Mouse (Mus musculus): ENCODE data around the gene Stac2.

The Stac2 gene

DNA sequence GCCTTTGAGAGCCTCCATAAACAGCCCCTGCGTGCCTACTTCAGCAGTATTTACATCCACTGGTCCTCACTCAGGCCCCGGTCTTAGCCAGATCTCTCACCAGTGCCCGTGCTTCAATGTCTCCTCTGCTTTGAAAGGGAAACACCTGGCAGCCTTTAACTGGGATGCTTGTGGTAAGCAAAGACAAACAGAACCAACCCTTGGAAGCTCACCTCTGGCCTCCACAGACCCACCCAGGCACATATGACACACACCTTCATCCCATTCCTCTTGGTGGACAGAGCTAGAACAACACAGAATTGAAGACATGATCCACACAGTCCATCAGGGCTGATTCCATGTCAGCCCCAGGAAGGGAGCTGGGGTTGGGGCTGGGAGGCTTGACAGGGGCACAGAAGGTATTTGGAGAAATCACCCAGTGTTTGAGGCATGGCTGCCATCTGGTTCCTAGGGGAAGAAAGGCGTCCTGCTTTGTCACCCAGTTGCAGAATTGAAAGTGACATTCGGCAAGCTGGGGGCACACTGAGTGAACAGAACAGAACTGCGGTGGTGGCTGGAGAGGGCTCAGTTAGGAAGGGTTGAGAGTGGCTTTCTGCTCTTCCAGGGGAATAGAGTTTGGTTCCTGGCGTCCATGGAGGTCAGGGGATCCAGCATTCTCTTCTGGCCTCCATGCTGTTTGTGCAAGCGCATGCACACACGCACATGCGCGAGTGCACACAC lies 55.0 kb downstream of the Stac2 start:
- in situ Hi-C loops (cut with MboI), result no loop called here

DNA sequence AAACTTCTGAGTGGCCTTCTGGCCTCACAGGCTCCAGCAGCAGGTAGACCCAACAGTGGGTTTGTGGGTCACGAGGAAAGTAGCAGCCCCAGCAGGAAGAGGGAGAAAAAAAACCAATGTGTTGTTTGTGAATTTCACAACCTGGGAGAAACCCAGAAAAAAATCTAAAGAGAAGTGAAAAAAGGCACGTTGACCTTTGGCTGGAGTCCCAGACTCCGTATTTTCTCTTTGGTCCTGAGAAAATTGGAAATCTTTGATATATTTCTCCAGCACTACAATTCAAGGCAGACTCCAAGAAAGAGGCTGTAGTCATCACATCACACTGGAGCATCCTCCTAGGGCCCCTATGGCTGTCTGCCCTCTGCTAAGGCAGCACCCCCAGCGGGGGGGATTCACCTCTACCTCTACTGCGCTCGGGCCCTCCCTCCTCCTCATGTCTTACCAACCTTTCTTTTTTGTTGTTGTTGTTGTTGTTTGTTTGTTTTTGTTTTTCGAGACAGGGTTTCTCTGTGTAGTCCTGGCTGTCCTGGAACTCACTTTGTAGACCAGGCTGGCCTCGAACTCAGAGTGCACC lies 55.8 kb downstream of the Stac2 start:
- in situ Hi-C loops (cut with MboI), result no loop called here

DNA sequence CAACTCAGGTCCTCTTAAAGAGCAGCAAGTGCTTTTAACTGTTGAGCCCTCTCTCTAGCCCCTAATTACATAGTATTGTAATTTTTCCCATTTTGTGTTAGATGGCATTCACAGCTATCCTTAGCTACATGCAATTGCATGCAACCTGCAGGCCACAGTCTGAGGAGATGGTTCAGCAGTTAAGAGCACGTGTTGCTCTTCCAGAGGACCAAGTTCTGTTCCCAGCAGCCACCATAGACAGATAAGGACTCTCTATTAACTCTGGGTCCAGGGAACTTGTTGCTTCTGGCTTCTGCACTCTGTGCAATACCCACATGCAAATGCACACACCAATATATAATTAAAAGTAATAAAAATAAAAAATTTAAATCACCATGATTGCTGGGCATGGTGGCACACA lies 56.6 kb downstream of the Stac2 start:
- in situ Hi-C loops (cut with MboI), result no loop called here

DNA sequence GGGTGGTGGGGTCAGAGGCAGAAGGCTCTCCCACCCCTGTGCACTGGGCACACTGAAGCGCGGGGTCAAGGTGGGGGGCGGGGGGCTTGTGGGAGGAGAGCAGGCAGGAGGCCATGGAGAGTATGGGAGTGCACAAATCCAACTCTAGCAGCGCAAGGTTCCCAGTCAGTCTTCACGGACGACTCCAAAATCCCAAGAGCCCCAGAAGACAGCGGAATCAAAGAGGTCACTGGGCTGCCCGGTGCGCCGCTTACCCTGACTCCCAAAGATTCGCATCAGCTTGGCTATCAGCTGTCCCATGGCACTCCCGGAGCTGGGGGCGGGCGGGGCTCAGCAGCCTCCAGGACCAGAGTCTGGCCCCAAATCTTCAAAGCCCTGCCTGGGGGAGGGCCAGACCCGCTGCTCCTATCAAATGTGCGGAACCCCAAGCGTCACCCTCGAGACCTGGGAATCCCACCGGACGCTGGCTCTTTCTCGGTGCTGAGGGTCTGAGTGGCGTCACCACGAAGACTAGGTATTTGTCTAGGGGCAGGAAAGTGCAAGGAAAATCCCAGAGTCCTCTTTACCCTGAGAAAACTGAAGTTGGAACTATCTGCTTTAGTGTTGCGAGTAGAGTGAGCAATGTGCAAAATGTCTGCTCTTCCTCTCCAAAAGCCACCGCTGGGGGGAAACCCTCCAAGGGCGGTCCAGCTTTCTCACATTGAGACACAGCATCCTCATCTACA lies 57.5 kb downstream of the Stac2 start, which contains the start of gene Arl5c:
Arl5c (minus strand) TSS at position 618 of the 725 bp plus-strand sequence.
- in situ Hi-C loops (cut with MboI), result no loop called here

DNA sequence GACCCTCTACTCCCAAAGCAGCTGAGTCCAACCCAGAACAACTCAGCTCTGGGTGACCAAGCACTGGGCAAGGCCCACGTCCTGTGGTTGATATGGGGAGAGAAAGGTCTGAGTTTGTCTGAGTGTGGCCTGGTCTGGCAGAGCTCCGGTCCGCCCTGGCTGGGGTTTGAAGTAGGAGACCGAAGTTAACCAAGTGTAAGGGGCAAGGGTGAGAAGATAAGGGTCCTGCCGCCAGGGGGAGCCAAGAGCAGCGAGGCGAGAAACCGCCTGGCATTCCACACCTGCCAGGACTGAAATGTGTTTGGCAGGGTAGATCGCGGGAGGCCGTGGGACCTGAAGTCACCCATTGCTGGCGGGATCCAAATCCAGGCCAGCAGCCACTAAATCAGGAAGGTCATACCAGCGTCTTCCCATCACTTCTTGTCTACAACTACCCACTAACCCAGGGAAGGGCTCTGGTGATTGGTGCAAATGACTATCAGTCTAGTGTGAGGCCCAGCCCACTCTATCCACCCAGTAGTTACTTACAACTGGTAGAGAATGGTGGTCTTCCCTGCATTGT lies 58.6 kb downstream of the Stac2 start:
- in situ Hi-C loops (cut with MboI), result no loop called here

DNA sequence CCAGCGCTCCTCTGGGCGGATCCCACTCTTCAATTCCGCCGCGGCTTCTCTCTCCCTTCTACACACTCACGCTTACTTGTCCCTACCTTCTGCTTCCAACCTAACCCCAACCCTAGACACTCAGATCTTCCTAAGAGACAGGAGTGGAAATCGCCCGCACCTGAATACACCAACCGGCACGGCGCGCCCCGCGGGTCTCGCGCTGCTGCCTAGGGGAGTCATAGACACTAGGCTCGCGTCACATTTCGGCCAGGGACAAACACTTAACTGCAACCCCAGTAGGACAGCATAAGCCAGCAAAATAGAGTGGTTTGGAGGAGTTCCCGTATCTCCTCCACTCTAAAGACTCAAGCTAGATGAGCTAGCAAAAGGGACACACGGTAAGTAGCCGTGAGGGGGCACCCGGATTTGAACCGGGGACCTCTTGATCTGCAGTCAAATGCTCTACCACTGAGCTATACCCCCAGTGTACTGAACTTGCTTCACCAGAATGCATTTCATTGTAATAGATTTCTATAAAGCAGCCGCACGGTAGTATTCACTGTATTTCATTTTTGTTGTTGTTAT lies 64.6 kb downstream of the Stac2 start:
- in situ Hi-C loops (cut with MboI), result loop anchor here (5.0 kb wide), 1 partner anchor 191 kb away; the partner anchor contains the start of gene Lasp1

GRCm38 (mm10) chr11:97987551-97988526 lies 65.4 kb downstream of the Stac2 start:
- in situ Hi-C loops (cut with MboI), result loop anchor here (5.0 kb wide), 1 partner anchor 191 kb away; the partner anchor contains the start of gene Lasp1

DNA sequence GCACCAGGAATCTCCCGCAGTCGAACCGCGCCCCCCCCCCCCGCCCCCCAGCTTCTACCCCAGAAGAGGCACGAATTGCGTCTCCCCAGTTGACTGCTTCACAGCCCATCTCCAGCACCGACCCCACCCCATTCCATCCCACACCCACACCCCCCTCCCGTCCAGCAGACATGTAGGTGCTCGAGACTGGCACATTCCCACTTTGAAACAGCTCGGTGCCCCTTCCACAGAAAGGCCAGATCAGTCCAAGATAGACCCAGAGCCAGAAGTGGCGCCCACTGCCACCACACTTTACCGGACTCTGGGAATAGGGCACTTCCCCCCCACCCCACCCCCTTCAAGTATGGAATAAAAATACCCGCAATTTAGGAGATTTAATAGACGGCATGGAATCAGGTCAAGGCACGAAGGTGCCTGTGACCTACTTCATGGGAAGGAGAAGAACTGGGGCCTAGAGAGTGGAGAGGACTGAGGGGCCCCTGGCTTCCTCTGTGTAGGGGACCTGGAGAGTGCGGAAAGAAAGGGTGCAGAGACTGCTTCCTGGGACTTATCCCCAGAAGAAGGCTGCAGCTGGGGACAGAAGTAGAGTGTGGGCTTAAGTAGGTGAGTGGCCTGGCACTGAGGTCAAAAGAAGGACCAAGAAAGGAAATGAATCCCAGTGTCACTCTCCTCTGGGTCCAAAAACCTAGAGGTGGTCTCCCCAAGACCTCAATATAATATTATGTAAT lies 66.4 kb downstream of the Stac2 start:
- in situ Hi-C loops (cut with MboI), result loop anchor here (5.0 kb wide), 1 partner anchor 190 kb away; the partner anchor contains the start of gene Lasp1
